Mouse (Mus musculus) lung, postnatal 0 days (tissue): ENCODE results near the gene Gnptab. TPM values are rescaled to one million over a fixed set of nuclear protein-coding genes. Genes with fewer than 3 reads are reported as not detected.

ENCODE experiments used
- ATAC-seq: fragments of 200-750 bp; cut with Nextera tagmentation; 2 replicates; pipeline ENCODE4 v1.8.0; 2017; ENCODE audit warnings: moderate library complexity
- DNase-seq: peaks from one replicate; pipeline ENCODE4 v3.0.0-alpha.2; 2016; ENCODE audit warnings: low spot score
- H3K27ac ChIP-seq: fragments of 300-500 bp; sonication (generic); 2 replicates; pipeline ENCODE4 v1.5.1; 2014; ENCODE audit warnings: antibody characterized with exemption, mild to moderate bottlenecking, low read length, mixed read lengths
- H3K27me3 ChIP-seq: fragments of 300-500 bp; sonication (generic); replicated peaks from 2 replicates; pipeline ENCODE4 v1.6.1; 2014; ENCODE audit warnings: low read length, mixed read lengths; ENCODE audit not compliant: insufficient read depth
- H3K36me3 ChIP-seq: fragments of 300-500 bp; sonication (generic); 2 replicates; pipeline ENCODE4 v1.6.1; 2014; ENCODE audit warnings: low read length, mixed read lengths; ENCODE audit not compliant: insufficient read depth
- H3K4me1 ChIP-seq: fragments of 300-500 bp; sonication (generic); 2 replicates; pipeline ENCODE4 v1.6.1; 2014; ENCODE audit warnings: antibody characterized with exemption, low read depth, low read length, mixed read lengths; ENCODE audit not compliant: insufficient read depth
- H3K4me2 ChIP-seq: fragments of 300-500 bp; sonication (generic); replicated peaks from 2 replicates; pipeline ENCODE4 v1.6.1; 2014; ENCODE audit warnings: low read depth, mild to moderate bottlenecking, low read length, moderate library complexity, mixed read lengths
- H3K4me3 ChIP-seq: fragments of 300-500 bp; sonication (generic); 2 replicates; pipeline ENCODE4 v1.5.1; 2014; ENCODE audit warnings: low read depth, low read length
- H3K9ac ChIP-seq: fragments of 300-500 bp; sonication (generic); replicated peaks from 2 replicates; pipeline ENCODE4 v1.6.1; 2014; ENCODE audit warnings: low read depth, mild to moderate bottlenecking
- H3K9me3 ChIP-seq: fragments of 300-500 bp; sonication (generic); 2 replicates; pipeline ENCODE4 v1.6.1; 2016; ENCODE audit warnings: low read length, mixed read lengths
- CTCF ChIP-seq: IDR thresholded peaks from 2 replicates; pipeline ENCODE4 v1.5.1; 2016; ENCODE audit warnings: antibody characterized with exemption, mild to moderate bottlenecking
- EP300 ChIP-seq: IDR thresholded peaks from 2 replicates; pipeline ENCODE4 v1.6.1; 2016; ENCODE audit warnings: antibody characterized with exemption, mild to moderate bottlenecking, control low read depth
- WGBS: fragments of 180-500 bp; shearing (Covaris S2); extraction: QIAGEN DNeasy Blood & Tissue Kit; methylation state at CpG from one replicate; pipeline ENCODE4 v1.1.7; 2014; 5-methylcytosine and 5-hydroxymethylcytosine counted together
- polyA plus RNA-seq: library from polyadenylated mRNA; unstranded; fragments of >200 nt; fragmentation: Nextera tagmentation; extraction: Ambion mirVana; gene quantifications from 2 replicates; pipeline ENCODE4 v1.2.1, GENCODE M21; 2015

Gene Gnptab
- polyA plus RNA-seq, 1 experiment from 2014 or later = 9.9 TPM

- no peaks in the 10 kb centered on the region for H3K27me3 ChIP-seq
- TF ChIP-seq CTCF = no peak
- H3K4me1 ChIP-seq = peaks cover 4% of the 10 kb centered on the region; the same call in 1 of the 2 replicates
- H3K4me3 ChIP-seq = peak overlapping the region; percentile 77; the same call in 1 of the 2 replicates
- H3K4me2 ChIP-seq = peak overlapping the region; percentile 98
- ATAC-seq = peak; percentile 46
- DNase-seq = peak; percentile 50
- 48% methylated on average over 14 of the region's 14 CpGs for WGBS
- no peaks in the 10 kb centered on the region for H3K9me3 ChIP-seq
- H3K27ac ChIP-seq = peak overlapping the region; percentile 28
- H3K9ac ChIP-seq = no peak overlapping the region
- H3K36me3 ChIP-seq = no peaks in the 10 kb centered on the region
Measured at GRCm38 (mm10) chr10:88380430-88381060, 1.6 kb downstream of the Gnptab start.

- Histone ChIP-seq H3K9ac (no peak overlapping the region), H3K4me1 (peaks cover 4% of the 10 kb centered on the region; the same call in 1 of the 2 replicates), H3K36me3 (no peaks in the 10 kb centered on the region), H3K4me2 (peak overlapping the region; percentile 98), H3K27me3 (no peaks in the 10 kb centered on the region), H3K27ac (peak overlapping the region; percentile 28), H3K9me3 (no peaks in the 10 kb centered on the region), H3K4me3 (peak overlapping the region; percentile 1; the same call in 1 of the 2 replicates)
- TF ChIP-seq CTCF (no peak), EP300 (no peak)
- 74% methylated on average over 4 of the region's 4 CpGs for WGBS
- DNase-seq (no peak), ATAC-seq (no peak)
Measured at GRCm38 (mm10) chr10:88381286-88381685, 2.4 kb downstream of the Gnptab start.

DNA sequence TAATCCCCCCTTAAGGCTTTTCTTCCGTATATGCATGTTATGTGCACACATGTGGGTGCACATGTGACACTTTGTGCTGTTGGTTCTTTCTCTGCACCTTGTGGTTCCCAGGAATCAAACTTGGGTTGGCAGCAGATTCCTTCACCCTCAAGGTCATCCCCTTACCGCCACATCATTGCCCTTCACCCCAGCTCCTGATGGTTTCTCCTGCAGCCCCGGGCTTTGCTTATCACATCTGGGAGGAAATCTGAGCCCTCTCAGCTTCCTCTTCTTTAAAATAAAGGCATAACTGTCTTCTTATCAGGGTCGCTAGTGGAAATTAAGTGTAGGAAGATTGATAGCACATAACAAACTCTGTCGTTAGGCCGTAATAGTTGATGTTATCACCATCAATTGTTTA is 3.1 kb downstream of the Gnptab start:
- H3K9ac ChIP-seq = no peak overlapping the region
- no peaks in the 10 kb centered on the region for H3K27me3 ChIP-seq
- H3K4me3 ChIP-seq = no peak overlapping the region
- no peaks in the 10 kb centered on the region for H3K36me3 ChIP-seq
- no peak for DNase-seq
- no peak overlapping the region for H3K27ac ChIP-seq
- peaks cover 4% of the 10 kb centered on the region; the same call in 1 of the 2 replicates for H3K4me1 ChIP-seq
- no peak for ATAC-seq
- no peak overlapping the region for H3K4me2 ChIP-seq
- TF ChIP-seq CTCF (no peak), EP300 (no peak)
- WGBS = 22% methylated on average over 6 of the region's 6 CpGs
- no peaks in the 10 kb centered on the region for H3K9me3 ChIP-seq

DNA sequence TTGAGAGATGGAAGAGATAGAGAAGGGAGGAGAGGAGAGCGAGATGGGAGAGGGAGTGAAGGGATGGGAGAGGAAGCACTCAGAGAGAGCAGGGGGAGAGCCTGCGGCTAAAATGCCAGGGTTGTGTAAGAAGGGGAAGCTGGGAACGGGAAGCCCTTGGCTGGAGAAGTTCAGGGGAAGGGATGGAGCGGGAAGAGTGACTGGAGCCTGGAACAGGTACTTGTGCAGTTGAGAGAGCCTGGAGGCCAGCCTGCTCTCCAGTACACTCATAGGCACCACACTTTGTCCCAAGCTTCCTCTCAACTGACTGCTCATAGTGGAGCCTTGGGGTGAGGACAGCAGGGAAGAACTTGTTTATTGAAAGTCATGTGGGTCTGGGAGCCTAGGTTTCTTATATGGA is 4.5 kb downstream of the Gnptab start:
- Histone ChIP-seq H3K27me3 (no peaks in the 10 kb centered on the region), H3K27ac (no peak overlapping the region; the same call in 1 of the 2 replicates), H3K9ac (no peak overlapping the region), H3K4me1 (peaks cover 4% of the 10 kb centered on the region; the same call in 1 of the 2 replicates), H3K4me2 (no peak overlapping the region), H3K9me3 (no peaks in the 10 kb centered on the region), H3K36me3 (no peaks in the 10 kb centered on the region), H3K4me3 (no peak overlapping the region)
- WGBS = 41% methylated on average over 4 of the region's 4 CpGs
- peak; percentile 22 for ATAC-seq
- DNase-seq = peak; percentile 64
- TF ChIP-seq EP300 (0 out of 2 replicates have a peak, but pooled peaks have one; percentile 18), CTCF (no peak)

DNA sequence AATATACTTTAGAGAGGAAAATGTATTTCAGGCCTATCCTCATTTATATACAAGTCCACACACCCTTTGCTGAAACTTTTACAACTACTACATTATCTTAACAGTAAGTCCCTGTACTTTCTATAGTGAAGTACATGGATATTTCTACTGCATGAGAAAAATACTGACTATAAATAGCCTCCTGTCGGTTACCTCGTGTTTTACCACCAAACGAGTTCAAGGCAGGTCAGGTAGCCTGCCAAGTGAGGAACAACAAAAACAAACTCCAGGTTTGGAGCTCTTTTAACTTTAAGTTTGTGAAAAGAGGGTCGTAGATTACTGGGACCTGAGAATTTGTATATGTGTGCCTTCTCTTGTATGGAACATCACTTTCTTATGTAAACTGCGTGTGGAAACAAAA is 5.1 kb downstream of the Gnptab start:
- Histone ChIP-seq H3K4me1 (peaks cover 4% of the 10 kb centered on the region; the same call in 1 of the 2 replicates), H3K4me2 (no peak overlapping the region), H3K36me3 (no peaks in the 10 kb centered on the region), H3K9me3 (no peaks in the 10 kb centered on the region), H3K27ac (no peak overlapping the region; the same call in 1 of the 2 replicates), H3K27me3 (no peaks in the 10 kb centered on the region), H3K9ac (no peak overlapping the region), H3K4me3 (no peak overlapping the region)
- TF ChIP-seq EP300 = no peak
- 35% methylated on average over 5 of the region's 5 CpGs for WGBS
- ATAC-seq (no peak), DNase-seq (no peak)

GRCm38 (mm10) chr10:88385290-88385689 is 6.4 kb downstream of the Gnptab start:
- Histone ChIP-seq H3K4me2 (no peak overlapping the region), H3K27ac (no peak overlapping the region), H3K4me1 (peaks cover 9% of the 10 kb centered on the region; the same call in 1 of the 2 replicates), H3K4me3 (no peak overlapping the region), H3K36me3 (no peaks in the 10 kb centered on the region), H3K9me3 (no peaks in the 10 kb centered on the region), H3K9ac (no peak overlapping the region), H3K27me3 (no peaks in the 10 kb centered on the region)
- WGBS = 80% methylated on average over 11 of the region's 11 CpGs
- DNase-seq (no peak), ATAC-seq (no peak)
- TF ChIP-seq EP300 = no peak
- TF ChIP-seq CTCF = no peak
